Mouse (Mus musculus): Measurements from ENCODE around the gene Adam17. TPM values are rescaled to one million over a fixed set of nuclear protein-coding genes. Genes with fewer than 3 reads are reported as not detected.

The Adam17 gene
- 23.6 and 25.1 TPM in 2 replicates for polyA plus RNA-seq (2012)

DNA sequence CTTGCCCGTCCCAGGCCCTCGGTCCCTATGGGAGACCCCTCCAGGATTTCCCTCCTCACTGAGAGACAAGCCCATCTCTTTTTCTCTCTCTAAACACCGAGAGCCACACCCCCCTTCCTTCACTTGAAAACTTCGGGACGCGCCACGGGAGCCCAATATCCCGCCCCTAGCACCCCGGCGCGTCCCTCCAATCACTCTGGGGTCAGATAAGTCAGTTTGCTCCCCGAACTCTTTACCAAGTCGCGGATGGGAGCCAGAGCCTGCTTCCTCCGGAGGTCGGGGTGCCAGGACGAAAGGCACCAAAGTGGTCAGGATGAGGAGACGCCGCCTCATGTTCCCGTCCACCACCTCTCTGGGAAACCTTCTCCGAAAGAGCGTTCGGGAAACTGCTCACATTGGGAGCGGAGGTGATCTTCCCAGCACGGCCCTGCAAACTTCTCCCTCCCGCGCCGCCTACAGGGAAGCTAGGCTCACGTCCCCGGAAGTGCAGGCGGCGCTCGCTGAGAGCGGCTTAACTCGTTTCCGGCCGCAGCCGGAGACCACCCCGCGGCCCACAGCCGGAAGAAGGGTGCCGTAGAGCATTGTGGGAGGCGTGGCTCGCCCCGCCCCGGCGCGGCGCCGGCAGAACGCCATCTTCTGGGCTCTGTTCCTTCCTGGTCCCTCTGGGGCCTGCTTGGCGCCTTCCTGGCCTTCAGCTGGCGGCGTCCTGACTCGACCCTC, at the start of gene Adam17:
Gene Adam17, minus strand, starts transcription at position 533 of the 720 bp plus-strand sequence.
- TF ChIP-seq GATA1 (IDR thresholded peaks at IDR 0.05; ENCODE audit: low read length): no peak

- TF ChIP-seq GATA1 (IDR thresholded peaks at IDR 0.05; ENCODE audit: low read length): no peak
Observed at GRCm38 (mm10) chr12:21418621-21419131, 45.2 kb upstream of the Adam17 start.

DNA sequence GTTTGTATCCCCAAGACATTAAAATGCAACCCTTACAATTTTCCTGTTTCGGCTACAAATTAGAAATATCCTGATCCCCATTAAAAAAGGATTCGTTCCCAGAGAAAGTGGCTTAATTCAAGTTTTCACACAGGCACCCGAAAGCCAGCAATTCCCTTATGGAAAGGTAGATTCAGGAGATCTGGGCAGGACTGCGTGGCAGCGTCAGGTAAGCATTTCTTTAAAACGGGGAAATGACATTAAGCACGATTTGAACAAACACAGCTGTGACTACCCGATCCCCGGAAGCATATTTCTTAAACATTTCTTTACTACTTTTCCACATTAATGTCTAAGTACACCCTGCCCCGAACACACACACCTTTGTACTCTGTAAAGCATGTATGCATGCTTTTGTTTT, 44.7 kb upstream of the Adam17 start:
- no peak for TF ChIP-seq GATA1 (IDR thresholded peaks at IDR 0.05; ENCODE audit: low read length)

- TF ChIP-seq GATA1 (IDR thresholded peaks at IDR 0.05; ENCODE audit: low read length): no peak
Observed at GRCm38 (mm10) chr12:21417100-21418070, 44.0 kb upstream of the Adam17 start, which contains the start of gene Ywhaq. Gene Ywhaq, minus strand, starts transcription at chr12:21417637.

- TF ChIP-seq GATA1 (IDR thresholded peaks at IDR 0.05; ENCODE audit: low read length): no peak
Observed at GRCm38 (mm10) chr12:21416506-21416905, 43.1 kb upstream of the Adam17 start.

- no peak for TF ChIP-seq GATA1 (IDR thresholded peaks at IDR 0.05; ENCODE audit: low read length)
Observed at GRCm38 (mm10) chr12:21410620-21411019, 37.2 kb upstream of the Adam17 start.

GRCm38 (mm10) chr12:21409651-21410050, 36.2 kb upstream of the Adam17 start:
- TF ChIP-seq GATA1 (IDR thresholded peaks at IDR 0.05; ENCODE audit: low read length): no peak

- no peak for TF ChIP-seq GATA1 (IDR thresholded peaks at IDR 0.05; ENCODE audit: low read length)
Observed at GRCm38 (mm10) chr12:21408789-21409367, 35.4 kb upstream of the Adam17 start.

GRCm38 (mm10) chr12:21402771-21403170, 29.3 kb upstream of the Adam17 start:
- TF ChIP-seq GATA1 (IDR thresholded peaks at IDR 0.05; ENCODE audit: low read length): no peak

GRCm38 (mm10) chr12:21386201-21386600, 12.8 kb upstream of the Adam17 start:
- TF ChIP-seq GATA1 (IDR thresholded peaks at IDR 0.05; ENCODE audit: low read length): no peak

DNA sequence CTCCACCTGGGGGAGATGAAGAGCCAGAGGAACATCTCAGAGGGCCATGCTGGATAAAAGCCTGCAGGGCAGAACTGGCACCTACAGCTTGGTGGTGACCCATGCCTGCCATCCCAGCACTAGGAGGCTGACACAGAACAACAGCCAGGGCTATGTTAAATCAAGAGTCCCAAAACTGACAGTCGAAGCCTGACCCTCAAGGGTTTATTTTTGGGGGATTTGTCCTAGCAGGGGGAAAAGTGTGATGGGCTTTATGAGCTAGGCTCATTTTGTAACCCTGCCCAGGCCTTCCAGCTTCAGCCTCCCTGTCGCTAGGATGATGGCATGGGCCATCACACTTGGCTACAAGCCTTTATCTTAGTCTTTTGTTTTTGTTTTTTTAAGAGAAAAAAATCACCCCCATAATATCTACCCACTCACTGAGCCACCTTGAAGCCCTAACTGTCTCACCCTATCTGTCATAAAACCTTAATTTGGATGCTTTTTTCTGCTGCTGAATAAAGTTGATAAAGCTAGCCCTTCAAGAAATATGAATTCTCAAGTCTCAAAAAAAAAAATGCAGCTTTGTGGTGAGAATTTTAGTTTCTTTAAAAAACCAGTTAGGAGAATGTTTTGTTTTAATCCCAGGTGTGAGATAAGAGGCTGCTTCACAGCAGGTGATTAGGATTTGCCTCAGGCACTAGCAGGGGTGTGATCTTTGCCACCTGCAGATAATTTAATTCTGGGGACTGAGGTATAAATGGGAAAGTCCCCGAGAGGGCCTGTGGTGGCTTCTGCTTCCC, 2.1 kb upstream of the Adam17 start:
- no peak for TF ChIP-seq GATA1 (IDR thresholded peaks at IDR 0.05; ENCODE audit: low read length)

DNA sequence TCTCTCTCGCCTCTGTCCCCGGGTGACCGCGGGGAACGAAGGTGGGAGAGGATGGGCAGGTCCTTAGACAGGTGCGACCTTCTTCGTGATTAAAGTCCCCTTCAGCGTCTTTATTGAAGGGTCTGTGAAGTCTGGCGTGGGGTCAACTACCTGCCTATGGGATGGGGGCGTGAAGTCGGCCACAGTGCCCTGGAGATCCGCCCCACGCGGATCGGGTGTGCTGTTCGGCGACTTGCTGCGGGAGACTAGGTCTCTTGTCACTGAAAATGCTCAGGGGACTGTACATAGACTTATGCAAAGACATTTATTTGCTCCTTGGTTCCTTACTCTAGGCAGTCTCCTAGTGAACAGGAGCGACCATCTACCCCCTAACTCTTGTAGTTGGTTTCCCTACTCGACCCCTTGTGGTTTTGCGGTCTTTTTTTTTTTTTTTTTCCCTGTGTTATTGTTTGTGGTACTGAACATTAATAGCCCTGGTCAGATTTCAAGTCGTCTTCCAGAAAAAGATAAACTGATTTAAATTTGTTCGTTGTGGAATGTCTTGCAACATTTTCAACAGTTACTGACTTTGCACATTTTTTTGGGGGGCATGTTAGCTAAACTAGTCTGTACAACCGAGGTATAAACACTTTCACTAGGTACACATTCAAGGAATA, 516 bp upstream of the Adam17 start:
- no peak for TF ChIP-seq GATA1 (IDR thresholded peaks at IDR 0.05; ENCODE audit: low read length)

- no peak for TF ChIP-seq GATA1 (IDR thresholded peaks at IDR 0.05; ENCODE audit: low read length)
Observed at GRCm38 (mm10) chr12:21370035-21370611, 3.3 kb downstream of the Adam17 start.

DNA sequence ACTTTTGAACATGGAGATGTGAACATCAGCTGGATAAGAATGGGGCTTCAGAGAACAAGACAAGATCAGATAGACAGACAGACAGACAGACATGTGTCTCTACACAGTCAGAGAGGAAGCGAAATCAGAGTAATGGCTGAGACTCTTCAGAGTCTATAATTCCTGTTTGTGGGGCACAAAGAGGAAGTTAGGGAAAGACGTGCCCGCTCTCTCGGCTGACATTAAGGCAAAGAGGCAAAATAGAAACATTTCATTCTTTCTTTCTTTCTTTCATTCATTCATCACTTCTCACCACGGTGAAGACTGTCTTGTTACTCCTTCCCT, 4.4 kb downstream of the Adam17 start:
- TF ChIP-seq GATA1 (IDR thresholded peaks at IDR 0.05; ENCODE audit: low read length): no peak

Data from G1E-ER4 (cell line).